20 mouse cellular contexts compared by ENCODE assay signal in the genomic region with DNA sequence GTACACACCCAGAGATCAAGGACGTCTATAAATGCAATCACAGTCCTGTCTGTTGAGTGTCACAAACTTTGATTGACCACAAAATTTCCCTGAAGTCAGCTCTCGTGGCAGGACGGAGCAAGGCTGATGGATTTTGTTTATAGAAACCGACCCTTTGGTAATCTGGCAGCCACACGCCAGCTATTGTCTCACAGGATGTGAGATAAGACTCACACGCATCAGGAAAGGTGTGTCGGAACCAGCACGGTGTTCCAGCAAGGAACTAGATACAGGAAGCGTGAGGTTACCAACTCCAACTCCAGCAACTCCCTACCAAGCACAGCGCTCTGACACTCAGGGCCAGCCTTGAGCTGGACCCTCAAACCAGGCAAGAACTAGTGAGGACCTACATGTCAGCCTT.
DNase-seq lines count a peak whose midpoint lies in the region; ATAC-seq and TF ChIP-seq lines count a peak whose summit lies in the region.
"Had no signal": no experiment of that assay in that cellular context is flagged by ENCODE, and none has a peak within 500 bp of the region (broad histone marks: within the 10 kb centered on the region; RNA-seq: fewer than 3 reads in every experiment).

No protein-coding gene starts in this region.

- H3K4me1 ChIP-seq in heart, embryonic 10.5 days = 0 out of 2 replicates have a peak, but pooled peaks cover 3% of the 10 kb centered on the region
- peaks cover 22% of the 10 kb centered on the region for H3K4me1 ChIP-seq in heart, adult 2 months (ENCODE audit: control insufficient read depth, insufficient read depth, low read length)
- no peaks in the 10 kb centered on the region for H3K4me1 ChIP-seq in liver, postnatal 0 days (ENCODE audit: insufficient read depth)

- intact Hi-C loops in heart, adult 2 months (cut with DNase I) = loop anchor here (5.0 kb wide), 2 partner anchors 68 to 328 kb away; no protein-coding TSS in a partner anchor
- intact Hi-C loops in heart, postnatal 36 days (cut with DNase I) = loop anchor here (5.0 kb wide), 2 partner anchors 78 to 198 kb away; no protein-coding TSS in a partner anchor

- 57% methylated on average over 10 of the region's 10 CpGs for WGBS in heart, embryonic 10.5 days
- WGBS in heart, adult 2 months = 39% methylated on average over 10 of the region's 10 CpGs
- 41% methylated on average over 10 of the region's 10 CpGs for WGBS in liver, postnatal 0 days (ENCODE audit: insufficient replicate concordance)

- no peak overlapping the region for H3K27ac ChIP-seq in heart, embryonic 10.5 days
- peak overlapping the region; percentile 79 for H3K27ac ChIP-seq in heart, adult 2 months
- no peak overlapping the region for H3K27ac ChIP-seq in liver, postnatal 0 days (ENCODE audit: low read depth)
- H3K27ac ChIP-seq: embryonic facial prominence, embryonic 10.5 days; hindbrain, embryonic 15.5 days; limb, embryonic 10.5 days; midbrain, embryonic 13.5 days had no signal

- TF ChIP-seq POLR2A in heart, adult 2 months (IDR thresholded peaks at IDR 0.05; ENCODE audit: insufficient read depth, low read depth, low read length) = peak; percentile 30; the same call in 1 of the 2 replicates

- no peak overlapping the region for H3K4me2 ChIP-seq in liver, postnatal 0 days (ENCODE audit: low read depth, low read length)
- H3K4me2 ChIP-seq: hindbrain, embryonic 15.5 days; liver, embryonic 11.5 days; midbrain, embryonic 13.5 days had no signal

- H3K4me3 ChIP-seq in heart, embryonic 10.5 days = no peak overlapping the region
- no peak overlapping the region for H3K4me3 ChIP-seq in heart, adult 2 months
- no peak overlapping the region for H3K4me3 ChIP-seq in liver, postnatal 0 days (ENCODE audit: low read depth, low read length)
- H3K4me3 ChIP-seq: embryonic facial prominence, embryonic 10.5 days; hindbrain, embryonic 15.5 days; limb, embryonic 10.5 days; midbrain, embryonic 13.5 days had no signal

- H3K9ac ChIP-seq in heart, adult 2 months (ENCODE audit: low read depth, low read length) = no peak overlapping the region
- H3K9ac ChIP-seq in liver, postnatal 0 days (replicated peaks) = no peak overlapping the region
- H3K9ac ChIP-seq: forebrain, postnatal 0 days; hindbrain, embryonic 15.5 days; midbrain, embryonic 13.5 days had no signal

- peak; percentile 99 for TF ChIP-seq EP300 in heart, adult 2 months (IDR thresholded peaks at IDR 0.05; ENCODE audit: insufficient read depth, low read depth, low read length)
- no peak for TF ChIP-seq EP300 in liver, postnatal 0 days (IDR thresholded peaks at IDR 0.05; ENCODE audit: low read depth)

- H3K9me3 ChIP-seq in heart, embryonic 10.5 days = no peaks in the 10 kb centered on the region
- no peaks in the 10 kb centered on the region for H3K9me3 ChIP-seq in liver, postnatal 0 days (ENCODE audit: low read length)
- H3K9me3 ChIP-seq: embryonic facial prominence, embryonic 10.5 days; hindbrain, embryonic 15.5 days; limb, embryonic 10.5 days; midbrain, embryonic 13.5 days had no signal

- H3K79me2 ChIP-seq in heart, adult 2 months (replicated peaks; ENCODE audit: control insufficient read depth, insufficient read depth, low read length) = no peaks in the 10 kb centered on the region

- ATAC-seq in liver, postnatal 0 days = no peak
- ATAC-seq: forebrain, postnatal 0 days; intestine, embryonic 16.5 days; midbrain, embryonic 13.5 days had no signal

- TF ChIP-seq CTCF in heart, adult 2 months (IDR thresholded peaks at IDR 0.05) = no peak
- TF ChIP-seq CTCF in liver, postnatal 0 days (IDR thresholded peaks at IDR 0.05; ENCODE audit: low read depth) = no peak

- peaks cover 11% of the 10 kb centered on the region; the same call in 1 of the 2 replicates for H3K27me3 ChIP-seq in heart, embryonic 10.5 days (ENCODE audit: insufficient read depth, poor library complexity, severe bottlenecking)
- no peaks in the 10 kb centered on the region for H3K27me3 ChIP-seq in heart, adult 2 months (ENCODE audit: control insufficient read depth, insufficient read depth, low read length)
- no peaks in the 10 kb centered on the region for H3K27me3 ChIP-seq in liver, postnatal 0 days (ENCODE audit: insufficient read depth, low read length)
- H3K27me3 ChIP-seq: hindbrain, embryonic 15.5 days had no signal

- no peaks in the 10 kb centered on the region for H3K36me3 ChIP-seq in heart, embryonic 10.5 days
- H3K36me3 ChIP-seq in heart, adult 2 months (ENCODE audit: control insufficient read depth, insufficient read depth, low read length) = no peaks in the 10 kb centered on the region
- no peaks in the 10 kb centered on the region for H3K36me3 ChIP-seq in liver, postnatal 0 days (replicated peaks; ENCODE audit: insufficient read depth, low read length)
- H3K36me3 ChIP-seq: embryonic facial prominence, embryonic 10.5 days; hindbrain, embryonic 15.5 days; limb, embryonic 10.5 days; midbrain, embryonic 13.5 days had no signal

- peak; percentile 98 for DNase-seq in heart, adult 11 months
- DNase-seq in heart, embryonic 10.5 days (ENCODE audit: low spot score) = no peak
- peak; percentile 44 to 71 for DNase-seq in heart, adult 2 months
- DNase-seq in heart, postnatal 36 days = peak; percentile 30 to 34
- peak; percentile 75 for DNase-seq in lung, postnatal 10 days
- no peak for DNase-seq in urinary bladder, postnatal 14 days (ENCODE audit: low spot score)
- no peak for DNase-seq in left cerebral cortex, adult 8-10 months (ENCODE audit: low spot score in 2 of 2)
- no peak for DNase-seq in liver, postnatal 0 days
- DNase-seq: adrenal gland, postnatal 10 days; cerebellum, adult 11-12 months; forebrain, postnatal 0 days; gastrocnemius, postnatal 14 days; retina, postnatal 1 day; thymus, postnatal 4 days had no signal

Comparison
In these comparisons a context has a peak if more than half of its experiments do, and no peak if none do; other contexts are left out.
1. DNase-seq: peak in heart, adult 11 months (single experiment), heart, adult 2 months (2 of 2), heart, postnatal 36 days (2 of 2) and lung, postnatal 10 days (single experiment); none in heart, embryonic 10.5 days (single experiment), urinary bladder, postnatal 14 days (single experiment), left cerebral cortex, adult 8-10 months (0 of 2) and liver, postnatal 0 days (single experiment).